Mouse (Mus musculus) kidney, embryonic 16.5 days (tissue): Measurements from ENCODE around the gene Cabs1. TPM values are rescaled to one million over a fixed set of nuclear protein-coding genes. Genes with fewer than 3 reads are reported as not detected.

Source experiments
- polyA plus RNA-seq: library from polyadenylated mRNA; unstranded; fragments of >200 nt; fragmentation: Nextera tagmentation; extraction: Ambion mirVana; gene quantifications from 2 replicates; pipeline ENCODE4 v1.2.1, GENCODE M21; 2015

The Cabs1 gene
- polyA plus RNA-seq, 1 experiment from 2014 or later, result not detected

Other genes with a start within 250 kb of the Cabs1 start
- gene Csn1s2a, start 204.9 kb upstream of the Cabs1 start, polyA plus RNA-seq, result not detected in 2 replicates
- not detected in 2 replicates for gene Csn1s2b, start 171.4 kb upstream of the Cabs1 start, polyA plus RNA-seq
- gene Prr27, start 153.8 kb upstream of the Cabs1 start, polyA plus RNA-seq, result not detected in 2 replicates
- gene Odam, start 94.4 kb upstream of the Cabs1 start, polyA plus RNA-seq, result not detected in 2 replicates
- gene Csn3, start 53.9 kb upstream of the Cabs1 start, polyA plus RNA-seq, result 0.16 and 0.36 TPM in 2 replicates
- not detected in 2 replicates for gene 2310003L06Rik, start 10.0 kb upstream of the Cabs1 start, polyA plus RNA-seq
- not detected in 2 replicates for gene Gm28434, start 9.9 kb upstream of the Cabs1 start, polyA plus RNA-seq
- not detected in 2 replicates for gene Smr3a, start 23.1 kb downstream of the Cabs1 start, polyA plus RNA-seq
- gene Smr2, start 107.1 kb downstream of the Cabs1 start, polyA plus RNA-seq, result not detected in 2 replicates
- gene Gm11116, start 132.1 kb downstream of the Cabs1 start, polyA plus RNA-seq, result not detected in 2 replicates
- gene Gm11115, start 174.7 kb downstream of the Cabs1 start, polyA plus RNA-seq, result not detected in 2 replicates